Mouse (Mus musculus): ENCODE data around the gene Gdpd3. TPM values are rescaled to one million over a fixed set of nuclear protein-coding genes. Genes with fewer than 3 reads are reported as not detected.
A peak's percentile ranks its signal among the peaks of the same experiment; 100 is the strongest.
"Not testable (repeated sequence)": the region's sequence is repeated elsewhere in the genome, so short reads cannot be mapped to it uniquely, and the experiment has no call there.

Gdpd3 gene
- 1 to 10 TPM; 1.6 TPM for total RNA-seq (2021)

- no peak for DNase-seq
- intact Hi-C loops (cut with DNase I): no loop called here
These were observed at the start of gene Gdpd3 for GRCm38 (mm10) chr7:126766201-126766600. Gene Gdpd3, plus strand, starts transcription at chr7:126766334.

DNA sequence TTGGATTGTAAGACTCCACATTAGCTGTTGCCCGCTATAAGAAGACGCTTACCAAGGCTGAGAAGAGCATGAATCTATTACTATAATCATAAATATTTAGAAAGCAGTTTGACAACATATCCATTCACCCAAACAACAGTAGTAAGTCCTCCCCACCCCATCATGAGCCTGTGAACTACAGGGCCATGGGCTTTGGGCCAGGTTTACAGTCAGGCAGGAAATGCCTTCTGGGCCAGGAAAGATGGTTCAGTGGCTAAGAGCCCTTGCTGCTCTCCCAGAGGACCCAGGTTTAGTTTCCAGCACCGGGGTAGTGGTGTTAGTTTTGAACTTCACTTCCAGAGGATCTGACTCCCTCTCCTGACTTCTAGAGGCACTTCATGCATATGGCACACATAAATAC, 48.6 kb upstream of the Gdpd3 start:
- intact Hi-C loops (cut with DNase I): no loop called here
- DNase-seq: no peak

GRCm38 (mm10) chr7:126718787-126719337, 47.3 kb upstream of the Gdpd3 start:
- intact Hi-C loops (cut with DNase I): no loop called here
- no peak for DNase-seq

DNA sequence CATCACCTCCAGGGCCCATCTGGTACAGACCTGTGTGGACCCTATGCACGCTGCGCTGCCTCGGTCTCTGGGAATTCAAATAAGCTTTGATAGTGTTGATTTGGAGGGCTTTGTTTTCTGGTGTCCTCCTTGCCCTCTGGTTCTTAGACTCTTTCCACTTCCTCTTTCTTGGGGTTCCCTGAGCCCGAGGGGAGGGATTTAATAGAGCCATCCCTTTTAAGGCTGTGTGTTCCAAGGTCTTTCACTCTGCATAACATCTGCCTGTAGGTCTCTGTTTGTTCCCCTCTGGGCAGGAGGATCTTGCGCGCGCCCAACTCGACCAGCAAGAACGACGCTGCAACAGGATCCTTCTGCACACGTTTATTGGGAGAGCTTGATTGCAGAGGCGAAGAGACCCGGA, 44.5 kb upstream of the Gdpd3 start:
- intact Hi-C loops (cut with DNase I): no loop called here
- no peak for DNase-seq

- intact Hi-C loops (cut with DNase I): no loop called here
- DNase-seq: no peak
These were observed 41.1 kb upstream of the Gdpd3 start for GRCm38 (mm10) chr7:126725077-126725476.

DNA sequence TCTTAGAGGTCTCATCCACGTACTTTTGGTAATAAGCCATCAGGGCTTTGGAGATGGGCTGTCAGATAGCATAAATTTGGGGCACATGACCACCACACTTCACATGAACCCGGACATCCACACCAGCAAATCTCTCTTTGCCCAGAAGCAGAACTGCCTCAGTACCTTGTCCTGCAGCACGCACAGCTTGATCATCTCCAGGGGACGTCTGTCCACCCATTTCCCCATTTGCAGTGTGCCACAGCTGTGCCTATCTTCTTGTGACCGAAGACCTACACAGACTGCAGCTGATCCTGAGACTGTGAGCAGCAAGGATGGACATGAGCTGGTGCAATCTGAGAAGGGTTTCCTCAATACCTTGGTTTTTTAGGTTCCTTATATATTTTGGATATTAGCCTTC, 40.5 kb upstream of the Gdpd3 start:
- no peak for DNase-seq
- intact Hi-C loops (cut with DNase I): no loop called here

GRCm38 (mm10) chr7:126730256-126730789, 35.8 kb upstream of the Gdpd3 start:
- intact Hi-C loops (cut with DNase I); DNase-seq: not testable (repeated sequence)

- no peak for DNase-seq
- intact Hi-C loops (cut with DNase I): no loop called here
These were observed 30.0 kb upstream of the Gdpd3 start for GRCm38 (mm10) chr7:126736122-126736521.

DNA sequence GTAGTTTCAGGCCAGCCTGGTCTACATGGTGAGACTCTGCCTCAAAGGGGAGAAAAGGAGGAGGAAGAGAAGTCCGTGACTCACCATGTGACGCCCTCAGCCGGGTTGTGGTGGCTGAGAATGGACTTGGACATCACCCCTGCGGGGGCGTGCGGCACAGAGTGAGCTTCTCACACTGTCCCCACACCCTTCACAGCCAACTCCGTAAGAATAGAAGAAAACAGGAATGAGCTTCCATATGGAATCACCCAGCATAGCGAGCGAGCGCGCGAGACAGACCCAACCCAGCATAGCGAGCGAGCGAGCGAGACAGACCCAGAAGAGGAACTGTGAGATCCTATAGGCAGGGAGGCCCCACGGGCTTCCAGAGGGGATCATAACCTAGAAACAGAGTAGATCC, 26.6 kb upstream of the Gdpd3 start:
- intact Hi-C loops (cut with DNase I): no loop called here
- DNase-seq: no peak

GRCm38 (mm10) chr7:126740132-126740735, 25.9 kb upstream of the Gdpd3 start:
- intact Hi-C loops (cut with DNase I): no loop called here
- DNase-seq: no peak

- intact Hi-C loops (cut with DNase I): no loop called here
These were observed 25.2 kb upstream of the Gdpd3 start for GRCm38 (mm10) chr7:126740977-126741376.

GRCm38 (mm10) chr7:126741452-126741851, 24.7 kb upstream of the Gdpd3 start:
- intact Hi-C loops (cut with DNase I): no loop called here
- DNase-seq: no peak

More at GRCm38 (mm10) chr7:126740977-126741376, 25.2 kb upstream of the Gdpd3 start:
- no peak for DNase-seq

- intact Hi-C loops (cut with DNase I): no loop called here
- DNase-seq: no peak
These were observed 24.1 kb upstream of the Gdpd3 start for GRCm38 (mm10) chr7:126741964-126742482.

DNA sequence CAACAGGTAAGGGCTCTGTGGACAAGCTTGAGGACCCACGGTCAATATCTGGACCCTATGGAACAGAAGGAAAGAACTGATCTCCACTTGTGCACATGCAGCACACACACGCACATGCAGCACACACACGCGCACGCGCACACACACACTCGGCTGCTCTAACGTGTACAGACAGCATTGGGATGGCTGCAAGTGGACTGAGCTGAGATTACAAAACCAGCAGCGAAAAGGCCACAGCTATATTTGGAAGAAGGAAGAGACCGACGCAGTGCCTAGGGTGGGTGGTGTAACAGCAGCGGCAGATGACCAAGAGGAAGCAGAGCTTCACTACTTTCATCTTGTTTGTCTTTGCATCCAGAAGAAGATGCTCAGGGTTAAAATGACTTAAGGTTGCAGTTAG, 20.1 kb upstream of the Gdpd3 start:
- intact Hi-C loops (cut with DNase I): no loop called here

GRCm38 (mm10) chr7:126746798-126747197, 19.3 kb upstream of the Gdpd3 start:
- no peak for DNase-seq
- intact Hi-C loops (cut with DNase I): no loop called here

More for the DNA sequence above, 20.1 kb upstream of the Gdpd3 start:
- no peak for DNase-seq

- DNase-seq: no peak
- intact Hi-C loops (cut with DNase I): no loop called here
These were observed 17.3 kb upstream of the Gdpd3 start for GRCm38 (mm10) chr7:126748824-126749223.

DNA sequence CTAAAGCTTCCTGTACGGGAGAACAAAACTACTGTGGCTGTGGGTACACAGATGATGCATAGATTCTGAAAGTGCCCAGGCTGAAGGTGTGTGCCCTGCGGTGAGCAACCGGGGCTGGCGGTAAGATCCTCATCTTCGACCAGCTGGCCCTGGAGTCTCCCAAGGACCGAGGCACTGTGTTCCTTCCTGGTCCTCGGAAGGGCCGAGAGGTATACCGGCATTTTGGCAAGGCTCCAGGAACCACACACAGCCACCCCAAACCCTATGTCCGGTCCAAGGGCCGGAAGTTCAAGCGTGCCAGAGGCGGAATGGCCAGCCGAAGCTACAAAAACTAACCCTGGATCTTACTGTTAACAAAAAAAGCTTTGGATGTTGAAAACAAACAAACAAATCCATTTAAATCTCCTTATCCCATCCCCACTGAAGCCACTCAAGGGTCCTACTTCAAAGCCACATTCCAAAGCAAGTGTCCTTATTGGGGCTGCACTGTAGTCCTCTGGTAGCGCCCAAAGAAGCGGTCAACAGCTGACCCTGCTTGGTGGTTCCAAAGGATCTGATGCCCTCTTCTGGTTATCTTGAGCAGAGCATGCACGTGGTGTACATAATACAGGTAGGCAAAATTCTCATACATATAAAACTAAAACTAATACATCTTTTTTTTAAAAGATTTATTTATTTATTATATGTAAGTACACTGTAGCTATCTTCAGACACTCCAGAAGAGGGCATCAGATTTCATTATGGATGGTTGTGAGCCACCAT, 16.4 kb upstream of the Gdpd3 start:
- intact Hi-C loops (cut with DNase I): no loop called here
- DNase-seq: no peak

DNA sequence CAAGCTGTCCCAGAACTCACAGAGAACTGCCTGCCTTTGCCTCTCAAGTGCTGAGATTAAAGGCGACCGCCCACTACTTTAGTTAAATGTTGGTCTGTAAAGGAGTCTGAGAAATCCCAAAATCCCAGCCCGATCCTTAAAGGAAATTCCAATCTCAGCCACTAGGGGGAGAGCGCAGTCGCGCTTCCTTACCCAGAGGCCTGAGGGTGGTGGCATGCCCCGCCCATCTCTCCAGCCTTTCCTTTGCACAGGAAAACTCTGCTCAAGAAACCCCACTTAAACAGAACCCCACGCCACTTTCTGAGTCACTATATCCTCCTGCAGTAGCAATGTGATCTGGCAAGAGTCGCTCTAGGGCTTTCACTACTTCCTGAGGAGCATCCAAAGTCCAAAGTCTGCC, 11.3 kb upstream of the Gdpd3 start:
- DNase-seq: peak; percentile 78 to 79
- intact Hi-C loops (cut with DNase I): loop anchor here (2.0 to 5.0 kb wide), 2 partner anchors 36 to 108 kb away; partner anchors contain the start of gene Sgf29

- intact Hi-C loops (cut with DNase I): loop anchor here (2.0 to 5.0 kb wide), 3 partner anchors 18 to 111 kb away; partner anchors contain the start of genes Sgf29 and Ypel3
- DNase-seq: no peak
These were observed 7.6 kb upstream of the Gdpd3 start for GRCm38 (mm10) chr7:126758539-126758938.

GRCm38 (mm10) chr7:126759050-126759671, 7.0 kb upstream of the Gdpd3 start, which contains the start of gene Mapk3:
Gene Mapk3, plus strand, starts transcription at chr7:126759601.
- peak; percentile 86 to 88 for DNase-seq
- intact Hi-C loops (cut with DNase I): loop anchor here (2.0 to 5.0 kb wide), 3 partner anchors 18 to 112 kb away; partner anchors contain the start of genes Sgf29 and Ypel3
